Mouse (Mus musculus): ENCODE measurements around the gene Lmod2. TPM values are rescaled to one million over a fixed set of nuclear protein-coding genes. Genes with fewer than 3 reads are reported as not detected.

Lmod2 gene
- total RNA-seq (2021), result not detected

DNA sequence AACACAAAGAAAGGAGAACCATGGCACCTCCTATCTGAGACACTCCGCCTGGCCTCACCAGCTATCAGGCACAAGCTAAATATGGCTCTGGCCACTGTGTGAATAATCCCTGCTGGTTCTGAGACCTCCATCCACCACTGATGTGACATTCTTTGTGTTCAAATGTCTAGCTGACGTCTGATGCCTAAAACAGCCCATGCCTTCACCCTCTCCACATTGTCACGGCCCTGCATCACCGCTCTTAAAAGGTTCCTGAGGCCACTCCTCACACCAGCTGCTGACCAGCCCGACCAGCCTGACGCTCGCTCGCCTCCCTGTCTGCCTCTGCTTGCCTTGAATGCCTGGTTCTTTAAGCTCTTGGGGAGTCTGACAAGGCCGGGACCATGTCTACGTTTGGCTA lies at the start of gene Lmod2:
Gene Lmod2 (plus strand): TSS at position 263 of the 400 bp plus-strand sequence.
- no peak for DNase-seq
- intact Hi-C loops (cut with DNase I), result no loop called here

DNA sequence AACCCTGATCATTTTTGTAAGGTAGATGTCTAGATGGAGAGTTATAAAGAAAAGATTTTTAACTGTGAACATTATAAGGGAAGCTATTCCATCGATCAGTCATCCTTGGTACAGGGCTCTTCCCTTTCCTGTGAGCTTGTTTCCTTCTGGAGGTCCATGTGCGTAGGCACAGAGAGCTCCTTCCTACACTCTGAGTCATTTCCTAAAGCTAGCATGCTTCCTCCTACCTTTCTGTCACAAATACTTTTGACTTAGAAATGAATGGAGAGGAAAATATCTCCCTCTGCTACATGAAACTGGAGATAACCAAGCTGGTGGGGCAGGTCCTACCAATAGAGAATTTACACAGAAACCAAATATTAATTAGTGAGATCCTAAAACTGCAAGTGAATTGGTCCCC lies 47.8 kb upstream of the Lmod2 start:
- intact Hi-C loops (cut with DNase I), result no loop called here
- no peak for DNase-seq

DNA sequence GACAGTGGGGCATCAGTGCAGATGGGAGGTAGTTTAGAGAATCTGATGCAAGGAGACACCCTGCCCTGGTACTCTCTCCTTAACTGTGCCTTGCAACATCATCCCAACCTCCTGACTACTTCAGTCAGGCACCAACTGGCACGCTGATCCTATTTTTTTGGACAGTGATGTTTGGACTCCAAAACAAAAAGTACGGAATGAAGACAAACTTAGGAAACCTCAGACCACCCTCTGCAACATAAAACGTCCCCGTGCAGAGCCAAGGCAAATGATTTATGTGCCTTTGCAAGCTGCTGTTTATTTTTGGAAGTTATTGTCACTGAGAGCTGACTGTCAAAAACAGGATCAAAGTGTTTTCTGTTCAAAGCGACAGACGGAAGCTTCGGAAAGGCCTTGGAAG lies 45.5 kb upstream of the Lmod2 start:
- DNase-seq, result no peak
- intact Hi-C loops (cut with DNase I), result no loop called here

DNA sequence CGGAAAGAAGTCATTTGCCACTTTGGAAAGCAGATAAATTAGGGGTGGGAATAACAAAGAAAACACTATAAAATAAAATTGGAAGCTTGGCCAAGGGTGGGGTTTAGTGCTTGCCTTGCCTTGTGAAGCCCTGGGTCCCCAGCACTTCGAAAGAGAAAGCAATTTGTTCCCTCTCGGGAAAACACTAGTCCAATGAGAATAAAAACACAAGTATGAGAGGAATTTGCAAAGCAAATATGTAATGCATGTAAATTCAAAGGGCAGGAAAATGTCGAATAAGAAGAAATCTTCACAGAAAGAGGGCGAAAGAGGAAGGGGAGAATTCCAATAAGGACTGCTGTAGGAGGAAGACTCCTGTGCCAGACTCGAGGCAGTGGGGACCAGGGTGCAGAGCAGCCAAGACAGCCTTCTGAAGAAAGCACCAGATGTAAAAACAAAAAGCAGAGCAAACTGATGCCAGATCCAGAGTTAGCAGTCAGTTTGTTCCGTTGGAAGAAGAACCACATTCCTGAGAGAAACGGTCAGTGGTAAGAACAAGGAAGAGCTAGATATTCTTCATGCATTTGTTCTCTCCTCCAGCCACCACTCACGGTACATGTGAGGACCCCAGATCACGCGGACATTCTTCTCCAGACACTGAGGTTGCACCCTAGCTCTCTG lies 43.0 kb upstream of the Lmod2 start:
- intact Hi-C loops (cut with DNase I), result no loop called here
- no peak for DNase-seq

DNA sequence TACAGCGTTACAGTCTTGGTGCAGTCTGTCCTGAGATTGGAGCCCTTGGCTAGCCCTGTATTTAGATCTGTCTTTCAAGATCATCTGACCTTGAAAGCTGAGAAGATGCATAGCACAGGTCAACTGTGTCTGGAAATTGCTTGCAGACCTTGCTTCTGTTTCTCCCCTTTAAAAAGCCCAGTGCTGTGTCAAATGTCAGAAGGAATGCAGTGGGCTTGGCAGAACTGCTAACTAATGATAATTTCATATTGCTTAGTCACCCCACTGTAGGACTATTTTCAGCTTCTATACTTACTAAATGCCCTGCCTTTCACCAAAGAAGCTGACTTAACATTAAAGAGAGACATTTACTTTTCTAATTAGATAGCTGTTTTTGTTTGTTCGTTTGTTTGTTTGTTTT lies 42.1 kb upstream of the Lmod2 start:
- intact Hi-C loops (cut with DNase I), result no loop called here
- no peak for DNase-seq

DNA sequence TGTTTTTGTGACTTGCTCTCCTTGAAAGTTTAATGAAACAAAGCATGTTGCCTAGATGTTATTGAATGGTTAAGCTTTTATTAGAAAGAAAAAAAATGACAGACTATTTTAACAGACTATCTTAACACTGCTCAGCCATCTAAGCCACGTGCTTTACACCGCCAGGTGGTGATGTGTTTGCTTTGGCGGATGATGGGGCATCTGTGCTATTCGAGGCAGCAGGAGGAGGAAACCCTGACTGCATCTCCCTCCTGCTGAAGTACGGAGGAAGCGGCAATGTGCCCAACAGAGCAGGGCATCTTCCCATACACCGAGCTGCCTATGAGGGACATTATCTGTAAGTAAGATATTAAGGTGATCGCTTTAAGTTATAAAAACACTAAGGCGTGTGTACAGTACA lies 33.5 kb upstream of the Lmod2 start:
- peak; percentile 30 for DNase-seq
- intact Hi-C loops (cut with DNase I), result no loop called here

DNA sequence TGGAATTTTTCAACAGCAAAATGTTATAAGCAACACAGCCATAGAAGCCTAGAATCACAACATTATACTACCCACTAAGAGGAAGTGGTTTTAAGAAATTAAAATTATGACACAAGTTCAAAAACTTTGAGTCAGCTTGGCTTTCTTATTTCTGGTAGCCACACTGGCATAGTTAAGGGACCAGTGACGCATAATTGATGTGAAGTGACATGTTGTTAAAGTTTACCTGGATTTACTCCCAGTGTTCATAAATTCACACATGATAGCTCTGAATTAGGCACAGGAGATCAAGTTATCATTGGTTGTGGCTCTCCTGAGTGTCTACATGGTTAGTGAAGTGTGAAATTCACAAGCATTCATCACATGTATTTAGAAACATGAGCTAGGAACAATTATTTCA lies 32.7 kb upstream of the Lmod2 start:
- DNase-seq, result no peak
- intact Hi-C loops (cut with DNase I), result no loop called here

DNA sequence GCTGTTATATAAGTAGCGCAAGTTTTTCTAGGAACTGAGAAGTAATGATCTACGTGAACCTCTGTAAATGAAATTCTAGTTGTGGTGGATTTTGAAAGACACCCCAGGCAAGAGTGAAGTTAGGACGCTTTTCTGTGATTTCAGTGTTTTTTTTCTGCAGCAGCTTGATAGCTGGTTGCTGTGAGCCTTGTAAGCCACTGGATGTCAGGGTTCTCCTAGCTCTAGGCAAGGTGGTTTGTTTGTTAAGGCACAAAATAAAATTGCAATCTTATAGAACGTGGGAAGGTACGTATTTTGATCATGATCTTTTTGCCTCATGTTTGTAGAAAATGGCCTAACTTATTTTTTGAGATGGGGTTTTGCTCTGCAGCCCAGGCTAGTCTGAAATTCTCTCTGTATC lies 28.6 kb upstream of the Lmod2 start:
- DNase-seq, result no peak
- intact Hi-C loops (cut with DNase I), result no loop called here

DNA sequence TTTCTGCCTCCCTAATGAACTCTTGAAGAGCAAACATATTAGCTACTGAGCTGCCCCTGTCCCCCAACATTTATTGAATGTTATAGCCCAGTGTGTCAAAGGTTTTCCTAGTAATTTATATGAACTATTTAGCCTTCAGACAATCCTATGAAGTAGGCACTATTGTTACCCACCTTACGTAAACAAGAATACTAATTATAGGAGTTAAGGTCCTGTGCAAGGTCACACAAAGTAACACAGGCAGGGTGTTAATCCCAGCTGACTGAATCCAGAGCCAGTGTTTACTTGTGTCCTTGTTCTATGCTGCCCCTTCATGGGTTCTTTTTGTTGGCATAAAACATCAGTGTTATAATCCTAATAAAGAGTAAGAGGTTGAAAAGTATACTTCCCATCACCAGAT lies 27.9 kb upstream of the Lmod2 start:
- intact Hi-C loops (cut with DNase I), result no loop called here
- DNase-seq, result no peak

DNA sequence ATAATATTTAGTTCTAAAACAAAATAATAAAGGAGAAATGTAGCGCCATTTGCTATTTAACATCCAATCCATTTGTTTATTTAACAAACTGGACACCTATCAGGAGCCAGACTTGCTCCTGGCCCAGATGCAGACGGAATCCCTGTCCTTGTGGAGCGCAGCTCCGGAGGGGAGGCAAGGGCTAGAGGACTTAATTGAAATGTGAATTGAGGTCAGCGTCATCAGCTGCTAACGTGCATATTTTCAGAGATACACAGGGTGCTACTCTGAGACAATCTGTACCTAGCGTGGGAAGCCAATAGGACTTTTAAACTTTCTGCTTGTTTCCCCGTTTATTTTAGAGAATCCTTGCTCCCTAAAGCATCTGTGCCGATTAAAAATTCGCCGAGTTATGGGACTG lies 27.3 kb upstream of the Lmod2 start:
- intact Hi-C loops (cut with DNase I), result no loop called here
- no peak for DNase-seq

DNA sequence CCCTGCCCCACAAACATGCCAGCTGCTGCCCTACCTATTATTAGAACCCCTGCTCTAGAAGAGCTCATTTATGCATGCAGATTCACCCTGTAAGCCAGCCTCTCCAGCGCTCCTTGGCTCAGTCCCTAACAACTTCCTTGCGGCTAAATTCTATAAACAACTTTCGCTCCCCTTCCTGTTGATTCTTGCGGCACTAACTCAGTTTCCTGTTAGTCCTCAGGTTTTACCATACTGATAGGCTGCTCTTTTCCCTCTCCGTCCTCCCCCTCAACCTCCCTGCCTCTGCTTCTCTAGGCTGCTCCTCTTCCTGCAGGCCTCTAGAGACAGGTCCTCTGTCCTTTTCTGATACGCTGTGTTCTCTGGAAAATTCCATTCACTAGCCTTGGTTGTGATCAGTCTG lies 26.4 kb upstream of the Lmod2 start:
- DNase-seq, result no peak
- intact Hi-C loops (cut with DNase I), result no loop called here

DNA sequence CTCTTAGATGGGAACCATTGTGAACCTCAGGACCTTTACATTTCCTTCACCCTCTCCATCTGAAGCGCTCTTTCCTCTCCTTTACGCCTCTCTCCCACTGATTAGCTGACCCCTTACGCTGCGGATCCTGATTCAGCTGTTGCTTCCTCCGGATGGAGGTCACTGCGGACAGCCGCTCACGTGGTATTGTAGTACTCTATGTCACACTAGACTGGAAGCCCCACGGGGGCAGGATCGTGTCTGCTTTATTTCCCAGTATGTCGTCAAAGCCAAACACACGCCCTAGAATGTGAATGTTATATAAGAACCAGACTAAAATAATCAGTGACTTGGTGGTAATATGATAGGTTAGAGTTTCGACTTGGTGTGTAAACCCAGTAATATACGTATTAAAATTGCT lies 25.1 kb upstream of the Lmod2 start:
- intact Hi-C loops (cut with DNase I), result no loop called here
- no peak for DNase-seq

DNA sequence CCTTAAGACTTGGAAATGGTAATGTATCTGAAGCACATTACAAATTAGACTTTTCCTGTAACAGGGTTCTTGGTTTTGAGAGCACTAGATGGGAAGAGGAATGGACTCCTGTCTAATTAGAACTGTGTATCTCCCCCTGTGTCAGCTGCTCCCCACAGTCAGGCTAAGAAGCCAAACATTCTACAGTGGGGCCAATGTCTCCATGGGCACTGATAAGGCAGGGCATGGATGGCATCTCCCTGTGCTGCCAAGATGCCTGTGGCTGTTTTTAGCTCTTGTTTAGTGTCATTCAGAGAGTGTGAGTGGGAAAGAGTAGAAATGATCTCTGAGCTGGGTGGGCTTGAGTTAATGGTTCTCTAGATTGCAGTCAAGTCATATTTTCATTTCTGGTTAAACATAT lies 24.2 kb upstream of the Lmod2 start:
- no peak for DNase-seq
- intact Hi-C loops (cut with DNase I), result no loop called here

DNA sequence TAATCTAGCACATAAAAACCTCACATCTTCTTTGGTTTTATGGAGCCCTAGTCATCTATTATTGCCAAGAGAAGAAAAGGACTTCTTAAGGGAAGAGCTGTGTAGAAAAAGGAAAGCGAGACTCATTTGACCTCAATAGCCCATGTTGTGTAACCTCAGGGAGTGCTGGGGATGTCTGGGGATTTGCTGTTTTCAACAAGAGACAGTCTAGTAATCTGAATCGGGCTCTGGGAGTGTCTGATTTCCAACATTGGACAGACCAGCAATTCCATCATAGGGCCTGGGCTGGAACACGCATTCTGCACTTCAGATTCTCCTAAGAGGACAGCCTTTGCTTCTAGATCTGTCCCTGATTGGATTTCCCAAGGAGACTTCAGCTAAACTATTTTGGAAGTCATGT lies 14.1 kb upstream of the Lmod2 start:
- intact Hi-C loops (cut with DNase I), result no loop called here
- no peak for DNase-seq

DNA sequence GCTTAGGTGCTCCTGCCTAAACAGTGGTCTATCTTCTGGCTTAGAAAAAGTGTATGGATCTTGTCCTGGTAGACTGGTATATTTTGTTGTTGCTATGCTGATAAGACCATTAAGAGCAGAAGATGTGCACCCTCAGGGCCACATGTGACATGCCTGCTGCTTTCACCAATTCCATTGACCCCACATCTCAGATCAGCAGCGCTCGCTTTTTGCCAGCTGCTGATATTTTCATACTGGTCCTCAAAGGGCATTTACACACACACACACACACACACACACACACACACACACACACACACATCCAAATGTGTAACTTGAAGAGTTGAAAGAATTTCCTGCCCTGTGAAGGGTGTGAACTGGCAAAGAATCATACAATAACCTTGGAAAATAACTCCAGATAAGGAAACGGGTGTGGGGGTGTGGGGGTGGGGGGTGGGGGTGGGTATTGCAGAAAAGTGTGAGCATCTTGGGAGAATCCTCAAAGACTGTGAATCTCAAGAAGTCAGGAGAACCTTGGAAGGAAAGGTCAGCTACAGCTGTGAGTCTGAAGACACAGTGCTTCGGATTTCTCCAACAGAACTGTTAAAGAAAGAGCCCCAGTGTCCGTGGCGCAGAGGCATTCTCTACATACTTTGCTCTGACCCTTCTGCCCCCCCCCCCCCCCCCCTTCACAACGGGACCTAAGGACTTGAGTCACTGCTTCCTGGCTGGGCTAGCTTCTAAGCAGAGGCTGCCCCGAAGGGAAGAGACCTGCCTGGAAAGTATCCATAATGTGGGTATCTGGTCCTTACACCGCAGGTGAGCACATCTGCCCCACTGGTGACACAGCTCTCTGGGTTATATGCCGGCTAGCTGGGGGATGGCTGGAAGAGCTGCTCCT lies 11.9 kb upstream of the Lmod2 start:
- DNase-seq, result no peak
- intact Hi-C loops (cut with DNase I), result no loop called here

DNA sequence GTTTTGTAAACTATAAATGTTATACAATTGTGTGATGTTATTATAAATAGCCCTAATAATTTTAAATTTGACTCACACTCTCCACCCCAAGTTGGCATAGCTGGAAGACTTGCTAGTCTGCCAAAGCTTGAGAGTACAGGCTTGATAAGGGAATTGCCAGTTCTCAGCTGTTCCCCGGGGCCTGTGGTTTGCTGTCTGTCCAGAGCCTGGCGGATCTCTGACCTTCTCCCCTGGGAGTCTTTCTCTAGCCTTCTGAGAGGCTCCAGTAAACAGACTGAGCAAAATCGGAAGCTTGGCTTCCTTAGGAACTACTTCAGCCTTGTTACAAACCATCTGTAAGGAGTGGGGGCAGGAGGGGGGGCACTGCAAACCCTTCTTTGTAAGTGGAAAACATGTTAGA lies 10.7 kb upstream of the Lmod2 start:
- intact Hi-C loops (cut with DNase I), result no loop called here
- DNase-seq, result peak; percentile 46

DNA sequence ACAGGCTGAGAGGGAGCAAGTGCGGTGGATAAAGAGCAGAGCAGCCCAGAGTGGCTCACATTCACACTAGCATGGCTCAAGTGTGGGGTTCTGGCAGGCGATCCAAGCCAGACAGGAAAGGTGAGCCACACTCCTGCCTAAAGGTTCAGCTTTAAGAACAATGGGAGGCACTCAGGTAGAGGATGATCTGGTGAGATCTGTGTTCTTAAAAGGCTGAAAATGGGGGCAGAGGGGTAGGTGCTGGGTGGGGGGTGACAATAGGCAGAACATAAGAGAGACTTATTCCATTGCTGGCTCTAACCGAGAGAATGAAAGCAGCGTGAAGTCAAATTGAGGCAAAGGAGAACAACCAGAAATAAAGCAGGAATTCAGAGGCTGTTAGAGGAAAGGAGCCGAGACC lies 7.3 kb upstream of the Lmod2 start:
- DNase-seq, result no peak
- intact Hi-C loops (cut with DNase I), result no loop called here

DNA sequence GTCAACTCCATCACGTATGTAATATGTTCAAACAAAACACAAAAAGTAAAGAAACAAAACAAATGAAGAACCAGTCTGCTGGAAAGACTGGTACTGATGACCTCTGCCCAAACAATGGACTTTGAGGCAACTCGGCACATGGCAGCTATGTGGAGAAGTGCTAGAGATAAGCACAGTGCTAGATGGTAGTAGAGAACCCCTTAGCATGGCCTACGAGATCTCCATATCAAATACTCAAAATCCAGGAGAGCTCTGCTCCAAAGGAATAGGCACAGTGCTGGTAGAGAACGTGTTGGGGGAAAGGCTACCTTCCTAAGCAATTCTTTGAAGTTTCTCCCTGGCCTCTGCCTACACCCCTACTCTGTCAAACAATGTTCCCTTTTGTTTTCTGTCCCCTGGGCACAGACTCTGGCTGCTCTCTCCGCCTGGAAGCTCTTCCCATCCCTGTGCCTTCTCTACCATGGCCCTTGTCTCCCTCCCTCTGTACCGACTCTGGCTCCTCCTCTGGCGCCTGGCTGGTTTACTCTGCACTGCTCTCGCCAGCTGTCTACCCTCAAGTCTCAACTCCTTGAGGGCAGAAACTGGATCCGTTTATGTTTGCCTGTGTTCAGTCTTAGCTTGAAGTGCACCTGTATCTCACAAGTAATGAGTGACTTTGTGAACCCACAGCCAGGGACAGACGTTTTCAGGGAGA lies 5.9 kb upstream of the Lmod2 start:
- intact Hi-C loops (cut with DNase I), result no loop called here
- DNase-seq, result no peak

DNA sequence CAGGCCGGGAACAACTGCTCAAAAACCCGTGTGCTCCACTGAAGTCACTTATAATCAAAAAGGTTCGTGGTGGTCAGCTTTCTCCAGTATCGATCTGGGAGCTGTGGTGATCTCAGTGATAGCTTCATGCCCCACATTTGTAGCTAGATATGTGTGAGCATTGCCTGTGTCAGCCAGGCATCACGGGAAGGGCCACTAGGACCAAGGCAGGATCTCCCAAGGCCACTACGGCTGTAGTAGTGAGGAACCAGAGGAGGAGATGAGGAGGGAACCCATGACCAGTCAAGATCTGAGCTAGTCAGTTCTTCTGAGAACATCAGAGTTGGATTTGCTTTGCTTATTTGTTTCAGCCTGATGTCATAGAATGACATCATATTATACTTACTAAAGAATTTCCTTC lies 1.6 kb downstream of the Lmod2 start:
- intact Hi-C loops (cut with DNase I), result no loop called here
- no peak for DNase-seq

DNA sequence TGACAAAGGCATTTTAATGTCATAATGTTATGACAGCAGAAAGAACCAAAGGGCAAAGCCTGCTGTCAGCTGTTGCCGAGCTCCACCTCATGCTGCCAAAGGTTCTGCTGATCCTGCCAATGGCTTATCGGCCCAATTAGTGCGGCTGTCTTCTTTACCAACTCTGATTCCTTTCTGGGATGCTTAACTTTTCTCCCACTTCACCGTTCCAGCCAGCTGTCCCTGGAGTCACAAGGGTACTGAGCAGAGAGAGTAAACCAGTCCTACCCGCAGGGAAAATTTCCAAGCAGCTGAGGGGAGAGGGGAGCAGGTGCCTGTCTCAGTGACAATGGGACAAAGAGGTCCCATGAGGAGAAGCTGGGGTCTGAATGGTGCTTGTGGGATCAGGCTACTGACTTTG lies 2.1 kb downstream of the Lmod2 start:
- intact Hi-C loops (cut with DNase I), result no loop called here
- DNase-seq, result no peak

DNA sequence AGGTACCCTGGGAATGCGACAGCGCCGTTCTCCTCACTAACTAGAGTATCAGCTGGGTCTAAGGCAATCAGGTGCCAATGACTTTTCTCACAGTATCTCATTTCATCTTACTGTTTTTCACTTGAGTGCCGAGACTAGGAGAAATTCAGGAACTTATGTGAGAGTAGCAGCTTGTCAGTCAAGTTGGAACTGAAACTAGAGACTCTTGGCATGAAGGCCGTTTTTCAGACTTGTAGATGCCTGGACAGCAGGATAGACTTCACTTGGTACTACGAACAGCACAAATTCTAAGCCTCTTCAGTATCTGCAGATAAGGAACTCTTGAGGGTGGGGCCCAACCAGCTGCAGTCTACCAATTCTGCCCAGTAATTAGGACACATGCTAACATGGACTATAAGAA lies 2.6 kb downstream of the Lmod2 start:
- intact Hi-C loops (cut with DNase I), result no loop called here
- DNase-seq, result no peak

DNA sequence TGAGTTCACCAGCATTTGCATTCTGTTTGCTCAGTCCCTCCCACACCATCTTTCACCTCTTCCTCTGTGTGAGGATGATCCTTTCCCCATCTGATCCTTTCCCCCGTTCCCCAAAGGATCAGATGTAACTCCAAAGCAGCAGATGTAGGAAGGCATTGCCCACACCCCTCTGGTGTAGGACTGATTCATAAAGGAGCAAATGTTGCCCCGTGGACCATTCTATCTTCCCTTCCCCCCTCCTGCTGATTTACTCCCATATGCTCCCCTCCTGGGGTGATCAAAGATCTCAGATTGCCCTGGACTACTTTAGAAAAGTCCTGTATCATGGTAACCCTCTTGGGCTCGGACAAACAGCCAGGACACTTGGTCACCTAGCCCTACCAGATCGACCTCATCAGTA lies 3.2 kb downstream of the Lmod2 start:
- no peak for DNase-seq
- intact Hi-C loops (cut with DNase I), result no loop called here

All from left cerebral cortex, postnatal 4 days (tissue).